Mouse (Mus musculus) CH12.LX (cell line): ENCODE results near the gene Olfr1395. TPM values are rescaled to one million over a fixed set of nuclear protein-coding genes. Genes with fewer than 3 reads are reported as not detected.

Source experiments
- DNase-seq: peaks from one replicate; pipeline ENCODE4 v3.0.0-alpha.2; 2013; ENCODE audit errors: extremely low read depth
- H3K27ac ChIP-seq: 2 replicates; pipeline ENCODE4 v1.5.1; 2012; ENCODE audit warnings: low read depth, mild to moderate bottlenecking, control low read depth, moderate library complexity; ENCODE audit not compliant: insufficient read depth
- H3K27me3 ChIP-seq: replicated peaks from 2 replicates; pipeline ENCODE3; 2012; ENCODE audit warnings: inconsistent platforms
- H3K36me3 ChIP-seq, 2 experiments: replicated peaks in 1 of 2; 2 replicates each; pipeline versions ENCODE3 to v1.6.1; 2012; ENCODE audit warnings: inconsistent platforms in 1 of 2, low read length in 1 of 2, mild to moderate bottlenecking in 1 of 2, mixed read lengths in 1 of 2, moderate library complexity in 1 of 2; ENCODE audit not compliant: control insufficient read depth in 1 of 2, insufficient read depth in 1 of 2
- H3K4me1 ChIP-seq, 2 experiments: 2 replicates each; pipeline ENCODE4 v1.6.1; 2012; ENCODE audit warnings: inconsistent platforms in 1 of 2, moderate library complexity in 1 of 2; ENCODE audit not compliant: insufficient read depth in 2 of 2, control insufficient read depth in 1 of 2
- H3K4me2 ChIP-seq: 2 replicates; pipeline ENCODE4 v1.6.1; 2012; ENCODE audit warnings: low read depth, mild to moderate bottlenecking, control low read depth; ENCODE audit not compliant: poor library complexity, insufficient read depth, severe bottlenecking
- H3K4me3 ChIP-seq, 3 experiments: fragments of 150-350 bp in 1 of 3; sonication (generic) in 1 of 3; replicated peaks in 1 of 3; 2 replicates each; pipeline versions ENCODE3 to v1.5.1; 2011 to 2012; ENCODE audit warnings: low read depth in 2 of 3, low read length in 2 of 3, mild to moderate bottlenecking in 2 of 3, moderate library complexity in 2 of 3, control low read depth in 1 of 3, improper control_type of control experiment in 1 of 3, inconsistent platforms in 1 of 3, mixed read lengths in 1 of 3; ENCODE audit not compliant: poor library complexity in 1 of 3
- H3K79me2 ChIP-seq: replicated peaks from 2 replicates; pipeline ENCODE4 v1.6.1; 2012; ENCODE audit warnings: mild to moderate bottlenecking, moderate library complexity; ENCODE audit not compliant: control insufficient read depth, poor library complexity, insufficient read depth, severe bottlenecking; ENCODE audit errors: extremely low read depth
- H3K9ac ChIP-seq: 2 replicates; pipeline ENCODE4 v1.6.1; 2012; ENCODE audit warnings: low read depth, mild to moderate bottlenecking, control low read depth, moderate library complexity; ENCODE audit not compliant: insufficient read depth
- H3K9me3 ChIP-seq: replicated peaks from 2 replicates; pipeline ENCODE3; 2012; ENCODE audit warnings: low read length, inconsistent platforms, mixed read lengths
- BHLHE40 ChIP-seq: IDR thresholded peaks from 2 replicates; pipeline ENCODE4 v1.6.1; 2011; ENCODE audit warnings: mild to moderate bottlenecking, low read depth, low read length, improper control_type of control experiment
- CHD2 ChIP-seq: IDR thresholded peaks from 2 replicates; pipeline ENCODE4 v1.6.1; 2011; ENCODE audit warnings: low read length, improper control_type of control experiment
- CTCF ChIP-seq, 2 experiments: IDR thresholded peaks in 1 of 2; conservative IDR thresholded peaks in 1 of 2; 2 replicates each; pipeline ENCODE4 v1.5.1; 2011 to 2012; ENCODE audit warnings: low read depth in 2 of 2, low read length in 2 of 2, improper control_type of control experiment in 1 of 2, inconsistent platforms in 1 of 2, mild to moderate bottlenecking in 1 of 2, moderate library complexity in 1 of 2
- EP300 ChIP-seq: IDR thresholded peaks from 2 replicates; pipeline ENCODE4 v1.6.1; 2011; ENCODE audit warnings: low read length, improper control_type of control experiment
- ETS1 ChIP-seq: conservative IDR thresholded peaks from 2 replicates; pipeline ENCODE4 v1.6.1; 2012; ENCODE audit warnings: low read depth, mild to moderate bottlenecking, inconsistent platforms, low read length, improper control_type of control experiment, moderate library complexity
- HCFC1 ChIP-seq: IDR thresholded peaks from 2 replicates; pipeline ENCODE4 v1.6.1; 2012; ENCODE audit warnings: low read depth, mild to moderate bottlenecking, inconsistent platforms, low read length, improper control_type of control experiment
- IRF4 ChIP-seq: IDR thresholded peaks from 2 replicates; pipeline ENCODE4 v1.6.1; 2014; ENCODE audit warnings: low read depth, mild to moderate bottlenecking, inconsistent platforms, low read length, improper control_type of control experiment
- JUND ChIP-seq: conservative IDR thresholded peaks from 2 replicates; pipeline ENCODE4 v1.6.1; 2011; ENCODE audit warnings: low read depth, low read length, improper control_type of control experiment
- KAT2A ChIP-seq: IDR thresholded peaks from 2 replicates; pipeline ENCODE4 v1.6.1; 2012; ENCODE audit warnings: low read length, improper control_type of control experiment, inconsistent platforms; ENCODE audit not compliant: insufficient replicate concordance
- MAX ChIP-seq: IDR thresholded peaks from 2 replicates; pipeline ENCODE4 v1.6.1; 2011; ENCODE audit warnings: low read length, improper control_type of control experiment
- MAZ ChIP-seq: IDR thresholded peaks from 2 replicates; pipeline ENCODE4 v1.6.1; 2012; ENCODE audit warnings: low read depth, mild to moderate bottlenecking, inconsistent platforms, low read length, improper control_type of control experiment, moderate library complexity
- MEF2A ChIP-seq: IDR thresholded peaks from 2 replicates; pipeline ENCODE4 v1.6.1; 2014; ENCODE audit warnings: low read depth, mild to moderate bottlenecking, inconsistent platforms, low read length, improper control_type of control experiment, borderline replicate concordance
- MXI1 ChIP-seq: IDR thresholded peaks from 2 replicates; pipeline ENCODE4 v1.6.1; 2011; ENCODE audit warnings: mild to moderate bottlenecking, low read depth, low read length, improper control_type of control experiment
- MYC ChIP-seq: IDR thresholded peaks from 2 replicates; pipeline ENCODE4 v1.6.1; 2011; ENCODE audit warnings: low read depth, mild to moderate bottlenecking, improper control_type of control experiment, low read length
- NRF1 ChIP-seq: IDR thresholded peaks from 2 replicates; pipeline ENCODE4 v1.6.1; 2014; ENCODE audit warnings: low read depth, mild to moderate bottlenecking, inconsistent platforms, low read length, improper control_type of control experiment, moderate library complexity
- POLR2A ChIP-seq: IDR thresholded peaks from 2 replicates; pipeline ENCODE4 v1.6.1; 2011; ENCODE audit warnings: low read depth, mild to moderate bottlenecking, improper control_type of control experiment, low read length
- RCOR1 ChIP-seq: conservative IDR thresholded peaks from 2 replicates; pipeline ENCODE4 v1.6.1; 2012; ENCODE audit warnings: low read depth, mild to moderate bottlenecking, inconsistent platforms, low read length, improper control_type of control experiment
- SIN3A ChIP-seq: IDR thresholded peaks from 2 replicates; pipeline ENCODE4 v1.6.1; 2012; ENCODE audit warnings: low read length, improper control_type of control experiment, inconsistent platforms
- SMC3 ChIP-seq: IDR thresholded peaks from 2 replicates; pipeline ENCODE4 v1.6.1; 2011; ENCODE audit warnings: low read depth, low read length, improper control_type of control experiment
- TCF12 ChIP-seq: IDR thresholded peaks from 2 replicates; pipeline ENCODE4 v1.6.1; 2014; ENCODE audit warnings: low read depth, mild to moderate bottlenecking, inconsistent platforms, low read length, improper control_type of control experiment
- USF2 ChIP-seq: conservative IDR thresholded peaks from 2 replicates; pipeline ENCODE4 v1.6.1; 2011; ENCODE audit warnings: low read depth, low read length, improper control_type of control experiment
- dilution Hi-C: fragments of 300-500 bp; cut with MboI; formaldehyde crosslinking; loops from 2 replicates; pipeline ENCODE4 v1.14.3; 2020; ENCODE audit warnings: low sequenced_read_pairs; ENCODE audit not compliant: extremely low pct_unique_long_range_greater_than_20kb, extremely low pct_ligation_motif_present
- in situ Hi-C: fragments of 300-500 bp; cut with MboI; formaldehyde crosslinking; loops from 3 replicates; pipeline ENCODE4 v1.14.3; 2019; ENCODE audit warnings: low sequenced_read_pairs, low pct_ligation_motif_present, low pct_unique_long_range_greater_than_20kb, mixed read lengths
- polyA plus RNA-seq: library from polyadenylated mRNA; unstranded; fragments of >175 nt; gene quantifications from 2 replicates; pipeline ENCODE4 v1.2.1, GENCODE M21; 2012; ENCODE audit warnings: low read depth; ENCODE audit not compliant: insufficient read length
- total RNA-seq, 2 experiments: library from RNA; depleted of rRNA; stranded (reverse); fragments of 300-350 nt in 1 of 2; fragments of >200 nt in 1 of 2; gene quantifications; 2 replicates each; pipeline ENCODE4 v1.2.3; 2012 to 2014

Gene Olfr1395
- total and polyA plus RNA-seq, 3 experiments: not detected

GRCm38 (mm10) chr11:49101500-49101899, 40.6 kb upstream of the Olfr1395 start:
- in situ Hi-C loops: loop anchor here (5.0 to 25.0 kb wide), 3 partner anchors 161 to 304 kb away; partner anchors contain the start of gene Irgm1
- Histone ChIP-seq H3K27ac (no peak overlapping the region; the same call in 1 of the 2 replicates), H3K27me3 (no peaks in the 10 kb centered on the region), H3K4me1 (peaks cover 6 to 43% of the 10 kb centered on the region in 2 experiments; a peak in 3 of 4 replicates), H3K4me2 (peak overlapping the region; percentile 79; the same call in 1 of the 2 replicates), H3K9me3 (no peaks in the 10 kb centered on the region), H3K9ac (peak overlapping the region; percentile 93; the same call in 1 of the 2 replicates), H3K36me3 (peaks cover 0 to 3% of the 10 kb centered on the region in 2 experiments), H3K79me2 (no peaks in the 10 kb centered on the region), H3K4me3 (peak overlapping the region in 2 of 3 experiments; percentile 42 to 56)
- TF ChIP-seq BHLHE40 (peak; percentile 78), MAZ (peak; percentile 53; the same call in 1 of the 2 replicates), JUND (0 out of 2 replicates have a peak, but pooled peaks have one; percentile 17), MEF2A (peak; percentile 63; the same call in 1 of the 2 replicates), MYC (no peak), USF2 (no peak), NRF1 (no peak), POLR2A (peak; percentile 28; the same call in 1 of the 2 replicates), ETS1 (peak; percentile 77), SMC3 (peak; percentile 5; the same call in 1 of the 2 replicates), MXI1 (peak; percentile 51; the same call in 1 of the 2 replicates), TCF12 (peak; percentile 51; the same call in 1 of the 2 replicates), SIN3A (peak; percentile 68), CHD2 (peak; percentile 83), RCOR1 (0 out of 2 replicates have a peak, but pooled peaks have one; percentile 49), MAX (peak; percentile 48; the same call in 1 of the 2 replicates), EP300 (peak; percentile 68), IRF4 (peak; percentile 53), HCFC1 (no peak), CTCF (conservative IDR thresholded peaks at IDR 0.05 in 1 of 2, IDR thresholded peaks at IDR 0.05 in 1 of 2; ENCODE audit: low read depth in 2 of 2, low read length in 2 of 2) (no peak), KAT2A (no peak)
- peak; percentile 89 for DNase-seq
- dilution Hi-C loops: no loop called here
